ENCODE assay signal across 9 mouse cellular contexts in the genomic region with DNA sequence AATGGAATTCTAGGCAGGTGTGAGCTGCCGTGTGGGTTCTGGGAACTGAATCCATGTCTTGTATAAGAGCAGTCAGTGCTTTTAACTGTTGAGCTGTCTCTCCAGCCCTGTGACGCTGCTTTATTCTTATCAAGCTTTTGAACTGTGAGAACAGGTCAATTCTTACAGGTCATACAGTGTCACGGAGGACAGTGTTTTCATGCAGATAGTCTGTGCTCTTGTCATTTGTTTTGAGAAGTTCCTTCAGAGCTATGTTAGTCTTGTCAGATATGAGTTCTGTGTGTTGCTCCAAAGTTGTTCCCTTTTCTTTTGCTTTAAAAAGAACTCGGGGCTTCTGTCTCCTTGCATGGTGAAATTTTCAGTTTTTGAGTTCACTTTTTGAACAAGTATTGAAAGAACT. TPM values are rescaled to one million over a fixed set of nuclear protein-coding genes. Genes with fewer than 3 reads are reported as not detected.
A peak's percentile ranks its signal among the peaks of the same experiment; 100 is the strongest.
DNase-seq lines count a peak whose midpoint lies in the region; ATAC-seq and TF ChIP-seq lines count a peak whose summit lies in the region.
"Had no signal": no experiment of that assay in that cellular context is flagged by ENCODE, and none has a peak within 500 bp of the region (broad histone marks: within the 10 kb centered on the region; RNA-seq: fewer than 3 reads in every experiment).

No protein-coding gene starts in this region.

- H3K36me3 ChIP-seq in liver, adult 2 months (ENCODE audit: control insufficient read depth, insufficient read depth, low read length), result no peaks in the 10 kb centered on the region
- no peaks in the 10 kb centered on the region for H3K36me3 ChIP-seq in neural tube, embryonic 15.5 days

- peaks cover 34% of the 10 kb centered on the region; the same call in 1 of the 2 replicates for H3K79me2 ChIP-seq in liver, adult 2 months (ENCODE audit: control insufficient read depth, insufficient read depth, low read length)

- no peak for ATAC-seq in neural tube, embryonic 15.5 days (ENCODE audit: low FRiP score)

- no peak for TF ChIP-seq POLR2A in liver, adult 2 months (IDR thresholded peaks at IDR 0.05; ENCODE audit: extremely low read depth, insufficient read depth, low read length)
- no peak for TF ChIP-seq POLR2A in embryonic fibroblast, embryonic 13.5 days (IDR thresholded peaks at IDR 0.05; ENCODE audit: low read depth, low read length)

- peak overlapping the region; percentile 94 for H3K4me2 ChIP-seq in neural tube, embryonic 15.5 days

- intact Hi-C loops in left cerebral cortex, postnatal 25 days (cut with DNase I), result no loop called here

- H3K4me1 ChIP-seq in liver, adult 2 months (ENCODE audit: control insufficient read depth, insufficient read depth, low read length), result peaks cover 17% of the 10 kb centered on the region
- H3K4me1 ChIP-seq in embryonic fibroblast, embryonic 13.5 days (ENCODE audit: control insufficient read depth, insufficient read depth, low read length), result peaks cover 2% of the 10 kb centered on the region; the same call in 1 of the 2 replicates
- peaks cover 26% of the 10 kb centered on the region for H3K4me1 ChIP-seq in neural tube, embryonic 15.5 days

- 9% methylated on average over 4 of the region's 4 CpGs for WGBS in liver, adult 2 months
- 77% methylated on average over 4 of the region's 4 CpGs for WGBS in neural tube, embryonic 15.5 days

- no peaks in the 10 kb centered on the region for H3K9me3 ChIP-seq in neural tube, embryonic 15.5 days (replicated peaks)

- DNase-seq in liver, adult 2 months (ENCODE audit: extremely low read depth, low read depth, low spot score), result peak; percentile 74
- no peak for DNase-seq in liver
- peak; percentile 15 for DNase-seq in induced T-regulatory cell, adult 2 months (ENCODE audit: low read depth)
- DNase-seq in left cerebral cortex, postnatal 25 days (ENCODE audit: low spot score in 2 of 2), result no peak
- DNase-seq in gastrocnemius, postnatal 10 days, result no peak
- DNase-seq: cerebellum, postnatal 10 days; kidney, adult 18-20 months had no signal

- no peak overlapping the region for H3K9ac ChIP-seq in liver, adult 2 months (ENCODE audit: low read depth, low read length)
- no peak overlapping the region for H3K9ac ChIP-seq in neural tube, embryonic 15.5 days (replicated peaks)

- no peak overlapping the region for H3K4me3 ChIP-seq in liver, adult 2 months (ENCODE audit: insufficient read depth, low read depth, low read length)
- peak overlapping the region; percentile 28; the same call in 1 of the 2 replicates for H3K4me3 ChIP-seq in embryonic fibroblast, embryonic 13.5 days (ENCODE audit: insufficient read depth, low read length)
- H3K4me3 ChIP-seq in neural tube, embryonic 15.5 days (replicated peaks), result peak overlapping the region; percentile 14

- H3K27ac ChIP-seq in liver, adult 2 months (replicated peaks; ENCODE audit: insufficient read depth, low read depth, low read length), result no peak overlapping the region
- H3K27ac ChIP-seq in embryonic fibroblast, embryonic 13.5 days (ENCODE audit: insufficient read depth, low read length), result no peak overlapping the region
- H3K27ac ChIP-seq in neural tube, embryonic 15.5 days (replicated peaks), result no peak overlapping the region

- no peak for TF ChIP-seq CTCF in liver, adult 2 months (IDR thresholded peaks at IDR 0.05; ENCODE audit: low read depth, low read length)
- no peak for TF ChIP-seq CTCF in embryonic fibroblast, embryonic 13.5 days (IDR thresholded peaks at IDR 0.05; ENCODE audit: borderline replicate concordance, insufficient read depth, low read length)

- H3K27me3 ChIP-seq in liver, adult 2 months (ENCODE audit: control insufficient read depth, insufficient read depth, low read length), result no peaks in the 10 kb centered on the region
- H3K27me3 ChIP-seq in neural tube, embryonic 15.5 days (replicated peaks), result peaks cover 10% of the 10 kb centered on the region; the same call in 1 of the 2 replicates

RNA-seq across cellular contexts. Expression of a gene that starts 2.2 kb away (rescaled TPM):
- 54.8 and 57.8 TPM in 2 replicates for total RNA-seq in liver, adult 2 months (2014; rRNA removed)
- 28.0 and 28.2 TPM in 2 replicates for polyA plus RNA-seq in liver, adult 2 months (2012; rRNA removed)
- polyA plus RNA-seq in embryonic fibroblast, embryonic 13.5 days (2011; ENCODE audit: insufficient read length, low read depth, missing spikeins), result 71.7 and 77.2 TPM in 2 replicates
- polyA plus RNA-seq in neural tube, embryonic 15.5 days (2015; fragmentation: Nextera tagmentation; extraction: Ambion mirVana), result 44.7 and 45.8 TPM in 2 replicates
- 10 to 100 TPM; 87.0 to 96.8 TPM for total RNA-seq in left cerebral cortex, postnatal 25 days (2021)
- 10 to 100 TPM; 34.8 to 42.5 TPM for total RNA-seq in gastrocnemius, postnatal 10 days (2021)

RNA-seq across cellular contexts. Expression of a gene that starts 43.0 kb away (rescaled TPM):
- total RNA-seq in liver, adult 2 months (2014; rRNA removed), result 6.3 and 7.5 TPM in 2 replicates
- polyA plus RNA-seq in liver, adult 2 months (2012; rRNA removed), result 5.9 and 6.2 TPM in 2 replicates
- polyA plus RNA-seq in embryonic fibroblast, embryonic 13.5 days (2011; ENCODE audit: insufficient read length, low read depth, missing spikeins), result 25.3 and 32.0 TPM in 2 replicates
- polyA plus RNA-seq in neural tube, embryonic 15.5 days (2015; fragmentation: Nextera tagmentation; extraction: Ambion mirVana), result 3.3 and 3.7 TPM in 2 replicates
- total RNA-seq in left cerebral cortex, postnatal 25 days (2021), result 10 to 100 TPM; 36.9 to 38.5 TPM
- total RNA-seq in gastrocnemius, postnatal 10 days (2021), result 10 to 100 TPM; 25.1 to 25.4 TPM

Comparison
In these comparisons a context has a peak if more than half of its experiments do, and no peak if none do; other contexts are left out.
1. DNase-seq: peak in liver, adult 2 months (single experiment) and induced T-regulatory cell, adult 2 months (single experiment); none in liver (single experiment), left cerebral cortex, postnatal 25 days (0 of 2) and gastrocnemius, postnatal 10 days (single experiment).